Mouse (Mus musculus): Measurements from ENCODE around the gene Cmtm6. TPM values are rescaled to one million over a fixed set of nuclear protein-coding genes. Genes with fewer than 3 reads are reported as not detected.

Gene Cmtm6
- total and polyA plus RNA-seq, 3 experiments, result 8.7 to 42.5 (median 23.9) TPM

DNA sequence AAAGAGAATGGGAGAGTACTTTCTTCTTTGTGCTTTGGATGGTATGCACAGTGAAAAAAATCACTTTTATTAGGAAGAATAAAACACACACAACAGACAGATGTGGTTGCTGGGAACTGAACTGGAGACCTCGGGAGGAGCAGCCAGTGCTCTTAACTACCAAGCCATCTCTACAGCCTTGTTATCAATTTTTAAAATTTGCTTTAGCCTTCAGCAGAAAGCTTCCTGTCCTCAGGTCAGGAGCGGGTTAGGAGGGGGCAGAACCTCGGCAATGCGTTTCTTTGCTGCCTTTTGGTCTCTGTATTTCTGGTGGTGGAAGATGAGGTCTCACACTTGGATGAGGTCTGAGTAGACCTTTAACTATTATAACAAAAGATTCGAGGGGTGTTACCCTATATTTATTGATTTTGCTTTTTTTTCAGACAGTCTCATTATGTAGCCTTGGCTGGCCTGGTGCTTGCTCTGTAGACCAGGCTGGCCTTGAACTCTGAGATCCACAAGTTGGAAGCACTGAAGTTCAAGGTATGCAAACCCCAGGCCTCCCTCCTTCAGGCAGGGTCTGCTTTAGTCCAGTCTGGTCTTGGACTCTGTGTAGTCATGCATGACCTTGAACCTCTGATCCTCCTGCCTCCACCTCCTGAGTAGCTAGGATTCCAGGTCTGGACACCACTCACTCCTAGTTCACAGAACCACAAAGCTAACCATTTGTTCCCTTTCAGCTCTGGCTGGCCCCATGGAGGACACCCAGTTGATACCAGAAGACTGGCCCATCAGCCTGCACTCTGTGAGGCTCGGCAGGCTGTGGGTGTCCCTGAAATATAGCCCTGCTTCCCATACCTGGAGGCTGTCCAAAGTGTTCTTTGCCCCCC is 46.5 kb downstream of the Cmtm6 start:
- Histone ChIP-seq H3K4me3 (ENCODE audit: low read depth, low read length) (peak overlapping the region; percentile 62; the same call in 1 of the 2 replicates), H3K4me1 (ENCODE audit: insufficient read depth, low read depth, low read length) (peaks cover 64% of the 10 kb centered on the region)

DNA sequence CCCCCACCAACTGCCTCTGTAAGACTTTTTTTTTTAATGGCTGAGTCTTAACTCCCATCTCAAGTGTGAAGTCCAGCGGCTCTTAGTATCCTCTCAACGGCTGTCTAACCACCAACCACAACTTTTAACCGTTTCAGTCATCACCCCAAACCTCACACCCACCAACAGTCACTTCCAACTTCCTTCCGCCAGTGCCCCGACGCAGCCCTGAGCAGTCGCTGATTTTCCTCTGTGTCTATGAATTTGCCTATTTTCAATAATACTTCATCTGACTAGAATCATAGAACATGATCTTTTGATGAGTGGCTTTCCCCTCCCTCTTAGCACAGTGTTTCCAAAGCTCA is 47.1 kb downstream of the Cmtm6 start:
- no peaks in the 10 kb centered on the region for H3K27me3 ChIP-seq (ENCODE audit: insufficient read depth, low read length)
- H3K4me1 ChIP-seq (ENCODE audit: insufficient read depth, low read depth, low read length), result peaks cover 60% of the 10 kb centered on the region
- TF ChIP-seq GATA1 (IDR thresholded peaks at IDR 0.05; ENCODE audit: borderline replicate concordance, low read length), result no peak
- TF ChIP-seq GATA2 (IDR thresholded peaks at IDR 0.05; ENCODE audit: borderline replicate concordance, low read depth, low read length), result no peak
- no peak for TF ChIP-seq TAL1 (conservative IDR thresholded peaks at IDR 0.05; ENCODE audit: low read depth, low read length)
- no peak for TF ChIP-seq POLR2AphosphoS5 (IDR thresholded peaks at IDR 0.05; ENCODE audit: insufficient replicate concordance, low read depth, low read length)
- no peak for TF ChIP-seq CTCF (IDR thresholded peaks at IDR 0.05; ENCODE audit: low read depth, low read length)
- DNase-seq (ENCODE audit: low spot score) (peak; percentile 50), ATAC-seq (ENCODE audit: extremely low read depth, insufficient number of reproducible peaks, low FRiP score, poor library complexity, severe bottlenecking) (peak; percentile 66)
- peaks cover 17% of the 10 kb centered on the region for H3K9me3 ChIP-seq (replicated peaks)
- H3K4me3 ChIP-seq (ENCODE audit: low read depth, low read length), result peak overlapping the region; percentile 62; the same call in 1 of the 2 replicates
- peaks cover 63% of the 10 kb centered on the region for H3K36me3 ChIP-seq (replicated peaks)

More for the DNA sequence above, 46.5 kb downstream of the Cmtm6 start:
- Histone ChIP-seq H3K27me3 (ENCODE audit: insufficient read depth, low read length) (no peaks in the 10 kb centered on the region), H3K9me3 (replicated peaks) (peaks cover 22% of the 10 kb centered on the region), H3K36me3 (replicated peaks) (peaks cover 69% of the 10 kb centered on the region)
- ATAC-seq (ENCODE audit: extremely low read depth, insufficient number of reproducible peaks, low FRiP score, poor library complexity, severe bottlenecking), result no peak
- DNase-seq (ENCODE audit: low spot score), result no peak
- no peak for TF ChIP-seq GATA1 (IDR thresholded peaks at IDR 0.05; ENCODE audit: borderline replicate concordance, low read length)
- TF ChIP-seq POLR2AphosphoS5 (IDR thresholded peaks at IDR 0.05; ENCODE audit: insufficient replicate concordance, low read depth, low read length), result no peak
- TF ChIP-seq TAL1 (conservative IDR thresholded peaks at IDR 0.05; ENCODE audit: low read depth, low read length), result no peak
- no peak for TF ChIP-seq CTCF (IDR thresholded peaks at IDR 0.05; ENCODE audit: low read depth, low read length)
- TF ChIP-seq GATA2 (IDR thresholded peaks at IDR 0.05; ENCODE audit: borderline replicate concordance, low read depth, low read length), result no peak

DNA sequence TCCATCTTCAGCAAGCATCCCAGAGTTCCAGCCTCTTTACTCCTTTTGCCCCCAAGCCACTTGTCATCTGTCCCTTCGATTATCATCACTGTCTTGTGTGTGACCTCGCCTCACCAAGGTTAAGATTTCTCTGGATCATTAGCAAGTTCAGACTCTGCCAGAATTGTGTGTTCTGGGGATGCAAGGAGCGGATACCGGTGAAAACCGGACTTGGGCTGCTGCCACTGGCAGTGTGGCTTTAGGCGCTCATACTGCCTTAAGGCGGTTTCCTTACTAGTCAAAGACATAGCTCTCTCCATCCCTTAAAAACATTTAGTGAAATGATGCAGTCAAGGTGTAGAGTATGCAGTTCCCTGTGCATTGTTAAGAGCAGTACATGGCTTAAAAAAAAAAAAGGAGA is 48.0 kb downstream of the Cmtm6 start:
- Histone ChIP-seq H3K27me3 (ENCODE audit: insufficient read depth, low read length) (no peaks in the 10 kb centered on the region), H3K36me3 (replicated peaks) (peaks cover 55% of the 10 kb centered on the region), H3K4me3 (ENCODE audit: low read depth, low read length) (peak overlapping the region; percentile 76; the same call in 1 of the 2 replicates), H3K9me3 (replicated peaks) (peaks cover 14% of the 10 kb centered on the region), H3K4me1 (ENCODE audit: insufficient read depth, low read depth, low read length) (peaks cover 60% of the 10 kb centered on the region)
- ATAC-seq (ENCODE audit: extremely low read depth, insufficient number of reproducible peaks, low FRiP score, poor library complexity, severe bottlenecking), result no peak
- TF ChIP-seq POLR2AphosphoS5 (IDR thresholded peaks at IDR 0.05; ENCODE audit: insufficient replicate concordance, low read depth, low read length), result no peak
- TF ChIP-seq CTCF (IDR thresholded peaks at IDR 0.05; ENCODE audit: low read depth, low read length), result no peak
- TF ChIP-seq GATA2 (IDR thresholded peaks at IDR 0.05; ENCODE audit: borderline replicate concordance, low read depth, low read length), result no peak
- no peak for TF ChIP-seq GATA1 (IDR thresholded peaks at IDR 0.05; ENCODE audit: borderline replicate concordance, low read length)
- TF ChIP-seq TAL1 (conservative IDR thresholded peaks at IDR 0.05; ENCODE audit: low read depth, low read length), result no peak
- no peak for DNase-seq (ENCODE audit: low spot score)

DNA sequence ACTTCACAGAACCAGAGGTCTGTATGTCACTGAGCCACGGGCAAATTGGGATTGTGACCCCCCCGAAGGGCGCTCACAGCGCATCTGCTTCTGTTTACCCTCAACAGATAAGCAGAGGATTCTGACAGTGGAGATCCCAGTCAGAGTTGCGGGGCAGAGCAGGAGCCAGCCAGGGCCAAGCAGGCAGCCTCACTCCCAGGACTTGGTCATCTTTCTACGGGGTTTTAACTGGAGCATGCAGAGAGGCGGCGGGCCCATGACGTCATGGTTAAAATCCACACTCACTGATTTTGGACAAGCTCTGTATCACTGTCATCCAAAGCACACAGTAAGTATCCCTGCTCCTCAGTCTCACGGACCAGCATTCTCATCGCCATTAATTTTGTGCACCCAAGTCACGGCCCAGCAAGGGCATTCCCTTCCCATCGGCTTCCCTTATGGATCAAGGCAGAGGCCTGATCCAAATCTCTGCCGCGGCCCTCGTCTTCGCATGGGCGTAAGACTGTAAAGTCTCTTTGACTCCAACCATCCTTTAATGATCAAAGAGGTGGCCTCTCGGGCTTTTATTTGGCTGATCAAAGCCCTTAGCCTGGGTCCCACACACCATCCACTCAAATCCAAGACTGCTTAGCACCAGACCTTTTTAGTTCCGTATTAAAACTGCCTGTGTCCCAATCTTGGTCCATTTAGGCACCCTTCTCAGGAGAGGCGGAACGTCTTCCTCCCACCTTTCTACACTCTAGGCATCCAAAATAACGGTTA is 49.2 kb downstream of the Cmtm6 start:
- TF ChIP-seq CTCF (IDR thresholded peaks at IDR 0.05; ENCODE audit: low read depth, low read length) (no peak), GATA2 (IDR thresholded peaks at IDR 0.05; ENCODE audit: borderline replicate concordance, low read depth, low read length) (no peak), POLR2AphosphoS5 (IDR thresholded peaks at IDR 0.05; ENCODE audit: insufficient replicate concordance, low read depth, low read length) (no peak), GATA1 (IDR thresholded peaks at IDR 0.05; ENCODE audit: borderline replicate concordance, low read length) (no peak), TAL1 (conservative IDR thresholded peaks at IDR 0.05; ENCODE audit: low read depth, low read length) (no peak)
- no peak for ATAC-seq (ENCODE audit: extremely low read depth, insufficient number of reproducible peaks, low FRiP score, poor library complexity, severe bottlenecking)
- peaks cover 43% of the 10 kb centered on the region for H3K36me3 ChIP-seq (replicated peaks)
- no peaks in the 10 kb centered on the region for H3K27me3 ChIP-seq (ENCODE audit: insufficient read depth, low read length)
- H3K4me3 ChIP-seq (ENCODE audit: low read depth, low read length), result peak overlapping the region; percentile 76
- DNase-seq (ENCODE audit: low spot score), result no peak
- H3K4me1 ChIP-seq (ENCODE audit: insufficient read depth, low read depth, low read length), result peaks cover 58% of the 10 kb centered on the region
- peaks cover 12% of the 10 kb centered on the region for H3K9me3 ChIP-seq (replicated peaks)

DNA sequence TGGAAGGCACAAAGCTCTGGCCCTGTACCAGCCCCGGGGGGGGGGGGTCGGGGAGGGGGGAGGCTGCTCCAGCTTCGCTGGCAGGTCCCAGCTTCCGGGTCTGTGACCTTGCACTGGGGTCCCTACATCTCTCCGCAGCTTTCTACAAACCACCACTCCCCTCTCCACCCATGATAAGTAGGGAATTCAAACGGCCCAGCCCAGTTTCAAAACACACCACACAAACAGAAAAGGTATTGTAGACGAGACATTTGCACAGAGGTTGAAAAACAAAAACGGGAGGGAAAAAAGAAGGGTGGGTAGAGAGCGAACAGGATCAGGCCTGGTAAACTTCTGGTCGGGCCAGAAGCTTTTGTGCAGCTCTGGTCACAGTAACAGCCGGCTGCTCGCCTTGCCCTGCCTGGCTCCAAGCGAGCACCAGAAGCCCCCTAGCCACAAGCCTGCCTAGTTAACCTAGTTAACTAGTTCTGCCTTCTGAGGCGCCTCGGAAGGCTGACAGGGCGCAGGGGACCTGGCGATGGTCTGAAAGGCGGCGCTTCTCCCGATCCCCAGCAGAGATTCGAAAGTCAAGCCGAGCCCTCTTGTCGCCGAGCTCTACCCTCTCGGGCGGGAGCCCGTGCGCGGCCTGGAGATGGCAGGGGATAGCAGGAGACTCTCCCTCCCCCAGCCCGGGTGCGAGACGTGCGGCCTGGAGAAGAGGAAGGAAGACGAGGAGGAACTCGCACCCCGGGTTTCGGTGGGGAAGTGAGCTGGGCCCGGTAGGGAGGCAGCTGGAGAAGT is 50.0 kb downstream of the Cmtm6 start:
- peak overlapping the region; percentile 76 for H3K4me3 ChIP-seq (ENCODE audit: low read depth, low read length)
- peaks cover 12% of the 10 kb centered on the region for H3K9me3 ChIP-seq (replicated peaks)
- peak; percentile 38 for DNase-seq (ENCODE audit: low spot score)
- no peaks in the 10 kb centered on the region for H3K27me3 ChIP-seq (ENCODE audit: insufficient read depth, low read length)
- H3K4me1 ChIP-seq (ENCODE audit: insufficient read depth, low read depth, low read length), result peaks cover 58% of the 10 kb centered on the region
- TF ChIP-seq POLR2AphosphoS5 (IDR thresholded peaks at IDR 0.05; ENCODE audit: insufficient replicate concordance, low read depth, low read length), result no peak
- no peak for TF ChIP-seq CTCF (IDR thresholded peaks at IDR 0.05; ENCODE audit: low read depth, low read length)
- TF ChIP-seq TAL1 (conservative IDR thresholded peaks at IDR 0.05; ENCODE audit: low read depth, low read length), result no peak
- TF ChIP-seq GATA1 (IDR thresholded peaks at IDR 0.05; ENCODE audit: borderline replicate concordance, low read length), result no peak
- no peak for TF ChIP-seq GATA2 (IDR thresholded peaks at IDR 0.05; ENCODE audit: borderline replicate concordance, low read depth, low read length)
- peaks cover 35% of the 10 kb centered on the region for H3K36me3 ChIP-seq (replicated peaks)
- ATAC-seq (ENCODE audit: extremely low read depth, insufficient number of reproducible peaks, low FRiP score, poor library complexity, severe bottlenecking), result no peak

Measured in G1E (cell line).